Mouse (Mus musculus) G1E (cell line): ENCODE measurements around the gene Snx27.

Experiments
- CTCF ChIP-seq: IDR thresholded peaks from 2 replicates; pipeline ENCODE4 v1.5.1; 2012; ENCODE audit warnings: low read depth, low read length, inconsistent platforms, mixed read lengths
- POLR2AphosphoS5 ChIP-seq: IDR thresholded peaks from 2 replicates; pipeline ENCODE4 v1.6.1; 2012; ENCODE audit warnings: low read depth, low read length, inconsistent platforms; ENCODE audit not compliant: insufficient replicate concordance

- TF ChIP-seq CTCF (no peak), POLR2AphosphoS5 (no peak)
Measured at GRCm38 (mm10) chr3:94628712-94629111, 46.2 kb upstream of the Snx27 start.
